Mouse (Mus musculus) adrenal gland, postnatal 4 days (tissue): ENCODE data around the gene Rev3l. TPM values are rescaled to one million over a fixed set of nuclear protein-coding genes. Genes with fewer than 3 reads are reported as not detected.
A peak's percentile ranks its signal among the peaks of the same experiment; 100 is the strongest.
"Not testable (repeated sequence)": the region's sequence is repeated elsewhere in the genome, so short reads cannot be mapped to it uniquely, and the experiment has no call there.

Experiments used
- DNase-seq, 2 experiments: peaks; one replicate each; pipeline ENCODE4 v3.0.0; 2021 to 2022; ENCODE audit warnings: low spot score in 2 of 2, mixed read lengths in 2 of 2
- total RNA-seq, 2 experiments: library from RNA; stranded (reverse); gene quantifications; 2 replicates each; pipeline ENCODE4 v1.2.3; 2021

Gene Rev3l
- total RNA-seq, 2 experiments from 2014 or later = 48.6 to 52.9 TPM

DNA sequence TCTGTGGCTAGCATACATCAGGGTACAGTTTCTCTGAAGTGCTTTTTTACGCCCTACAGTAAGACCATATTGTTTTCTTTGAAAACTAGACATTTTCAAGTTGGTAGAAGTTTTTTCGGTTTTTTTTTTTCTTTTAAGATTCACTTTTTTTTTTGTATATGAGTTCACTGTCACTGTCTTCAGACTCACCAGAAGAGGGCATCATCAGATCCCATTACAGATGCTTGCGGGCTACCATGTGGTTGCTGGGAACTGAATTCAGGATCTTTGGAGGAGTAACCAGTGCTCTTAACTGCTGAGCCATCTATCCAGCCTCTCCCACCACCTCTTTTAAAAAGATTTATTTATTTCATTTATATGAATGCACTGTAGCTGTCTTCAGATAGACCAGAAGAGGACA lies 45.0 kb downstream of the Rev3l start:
- no peak for DNase-seq

DNA sequence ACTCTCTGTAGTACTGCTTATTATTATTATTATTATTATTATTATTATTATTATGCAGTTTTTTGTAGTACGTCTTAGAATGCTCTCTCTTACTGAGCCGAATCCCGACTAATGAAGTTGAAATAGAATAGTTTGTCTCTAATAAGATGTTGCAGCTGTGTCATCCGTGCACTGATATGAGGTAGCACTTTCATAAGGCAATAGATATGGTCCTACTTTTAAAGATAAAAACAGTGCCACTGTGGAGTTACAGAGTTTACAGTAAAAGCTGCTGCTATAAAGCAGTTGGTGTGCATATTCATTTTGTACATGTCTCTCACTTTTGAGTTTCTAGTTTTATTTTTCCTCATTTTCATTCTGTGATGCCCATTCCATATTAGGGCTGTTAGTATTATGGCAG lies 46.4 kb downstream of the Rev3l start:
- DNase-seq = no peak

DNA sequence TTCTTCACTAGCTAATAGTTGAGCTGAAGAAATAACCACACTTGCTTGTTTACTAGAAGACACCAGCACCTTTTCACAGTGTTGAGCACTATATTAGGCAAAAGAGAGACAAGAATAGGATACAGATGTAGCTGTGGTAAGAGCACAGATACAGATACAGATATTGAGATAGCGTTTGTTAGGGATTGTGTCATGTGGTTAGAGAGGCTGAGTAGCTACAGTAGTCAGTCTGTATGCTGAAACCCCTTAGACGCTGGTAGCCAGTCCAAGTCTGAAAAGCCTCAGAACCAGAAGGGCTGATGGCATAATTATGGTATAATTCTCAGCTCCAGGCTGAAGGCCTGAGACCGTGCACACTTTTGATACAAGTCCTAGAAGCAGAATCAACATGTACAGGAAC lies 53.3 kb downstream of the Rev3l start:
- no peak for DNase-seq

DNA sequence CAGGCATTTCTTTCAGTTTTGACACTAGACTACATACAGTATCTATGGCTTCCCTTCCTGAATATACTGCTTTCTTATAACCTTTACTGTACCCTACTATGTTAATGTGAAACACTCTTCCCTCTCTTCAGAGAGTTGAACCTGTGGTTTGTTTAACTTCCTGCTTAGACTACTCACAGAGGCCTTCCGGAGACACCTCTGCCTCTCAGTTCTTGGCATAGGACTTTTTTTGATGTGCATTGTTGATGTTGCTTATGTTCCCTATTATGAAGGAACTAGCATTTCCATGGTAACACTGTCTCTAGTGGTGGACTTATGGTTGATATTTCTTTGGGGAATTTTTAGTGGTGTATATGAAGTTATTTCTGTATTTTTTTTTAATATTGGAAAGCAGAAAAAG lies 61.4 kb downstream of the Rev3l start:
- DNase-seq = no peak

DNA sequence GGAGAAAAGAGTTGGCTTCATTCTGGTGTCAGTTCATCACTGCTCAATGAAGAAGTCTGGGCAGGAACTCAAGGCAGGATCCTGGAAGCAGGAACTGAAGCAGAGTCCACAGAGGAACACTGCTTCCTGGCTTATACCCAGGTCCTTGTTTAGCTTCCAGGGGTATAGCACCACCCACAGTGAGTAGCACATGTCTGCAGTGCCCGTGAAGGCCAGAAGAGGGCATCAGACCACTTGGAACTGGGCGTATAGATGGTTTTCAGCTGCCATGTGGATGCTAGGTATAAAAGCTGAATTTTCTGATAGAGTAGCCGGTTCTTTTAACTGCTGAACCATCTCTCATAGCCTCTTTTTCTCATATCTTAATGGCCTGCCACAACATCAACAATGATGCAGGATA lies 79.6 kb downstream of the Rev3l start:
- no peak for DNase-seq

DNA sequence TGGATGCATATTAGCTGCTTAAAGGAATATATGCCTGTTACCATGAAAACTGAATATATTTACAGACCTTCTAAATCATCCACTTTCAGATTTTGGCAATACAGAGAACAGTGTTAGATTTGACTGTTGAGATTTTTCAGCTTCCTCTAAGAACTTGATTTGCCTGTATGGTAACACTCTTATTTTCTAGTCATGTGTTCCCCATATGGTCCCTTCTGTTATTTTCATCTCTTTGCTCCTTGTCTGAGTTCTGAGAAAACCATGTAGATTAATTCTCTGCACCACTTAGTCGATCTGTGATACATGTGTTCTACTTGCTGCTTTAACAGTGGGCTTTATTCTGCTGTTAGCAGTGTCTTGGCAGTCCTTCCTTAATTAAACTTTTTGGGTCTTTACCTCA lies 110.7 kb downstream of the Rev3l start:
- no peak for DNase-seq

DNA sequence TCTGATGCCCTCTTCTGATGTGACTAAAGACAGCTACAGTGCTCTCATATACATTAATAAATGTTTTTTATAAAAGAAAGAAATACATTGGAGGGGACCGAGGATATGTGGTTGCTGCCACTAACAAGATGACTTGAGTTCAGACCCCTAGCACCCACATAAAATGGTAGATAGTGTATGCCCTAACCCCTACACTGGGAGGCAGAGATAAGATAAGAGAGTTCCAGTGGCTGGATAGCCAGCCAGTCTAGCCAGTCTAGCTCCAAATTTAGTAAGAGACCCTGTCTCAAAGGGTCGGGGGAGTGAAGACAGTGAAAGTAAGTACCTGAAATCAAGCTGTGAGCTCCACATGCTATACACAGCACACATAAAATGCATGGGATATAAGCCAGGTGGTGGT lies 133.6 kb downstream of the Rev3l start:
- DNase-seq = no peak

DNA sequence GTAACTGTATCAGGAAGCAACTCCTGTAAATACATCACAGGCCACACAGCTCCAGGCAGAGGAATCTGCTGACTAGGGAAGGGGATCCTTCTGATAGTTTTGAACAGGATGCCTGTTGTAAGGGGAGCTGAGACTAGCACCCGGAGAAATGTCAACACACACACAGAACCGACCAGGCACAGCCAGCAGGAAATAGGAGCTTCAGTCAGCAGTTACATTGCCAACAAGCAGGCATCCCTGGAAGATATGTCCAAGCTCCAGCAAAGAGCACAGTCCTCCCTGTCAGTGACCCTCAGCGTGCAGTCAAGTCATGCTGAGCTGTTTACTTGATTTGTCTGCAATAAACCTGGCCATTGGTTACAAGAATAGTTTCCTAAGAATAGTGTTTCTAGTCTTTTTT lies 156.7 kb downstream of the Rev3l start:
- no peak for DNase-seq

DNA sequence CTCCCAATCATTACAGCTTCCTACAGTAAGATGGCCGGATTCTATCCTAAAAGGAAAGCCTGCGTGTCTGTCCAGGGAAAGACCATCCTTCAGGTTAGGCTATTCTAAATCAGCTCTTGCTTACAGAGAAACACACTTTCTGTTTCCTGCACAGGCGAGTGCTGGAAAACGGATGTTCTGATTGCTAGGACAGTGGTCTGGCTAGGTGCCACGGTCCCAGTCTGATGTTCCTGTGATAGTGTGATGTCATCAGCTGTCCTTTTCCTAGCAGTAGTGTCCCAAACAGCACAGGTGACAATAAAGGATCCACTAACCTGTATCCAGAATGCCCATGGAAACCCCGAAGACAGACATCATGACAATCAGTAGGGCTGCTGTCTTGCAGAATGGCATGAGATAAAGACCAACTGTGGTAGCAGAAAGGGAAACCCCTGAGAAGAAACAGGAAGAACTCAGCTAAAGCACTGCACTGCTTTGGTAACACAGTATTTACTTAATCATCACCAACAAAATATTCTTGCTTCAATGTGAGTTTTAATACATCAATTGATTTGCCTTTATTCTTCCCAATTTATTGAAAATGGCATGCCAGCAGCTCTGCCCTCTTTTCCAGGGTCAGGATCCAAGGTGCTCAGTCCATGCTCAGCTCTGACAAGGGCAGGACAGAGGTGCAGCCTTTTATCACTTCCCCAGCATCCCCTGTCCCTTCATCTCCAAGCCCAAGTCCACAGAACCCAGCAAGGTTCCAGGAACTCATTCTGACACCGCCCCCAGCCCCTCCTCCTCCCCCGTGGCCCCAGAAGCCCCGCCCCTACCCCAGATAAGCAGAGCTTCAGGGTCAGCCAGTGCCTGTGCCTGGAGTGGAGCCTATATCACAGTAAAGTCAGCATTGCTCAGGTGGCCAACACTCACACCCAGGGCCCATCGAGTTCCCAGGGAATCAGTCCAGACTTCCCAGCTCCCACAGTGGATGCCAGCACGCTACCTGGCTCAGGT lies 162.1 kb downstream of the Rev3l start:
- no peak for DNase-seq

DNA sequence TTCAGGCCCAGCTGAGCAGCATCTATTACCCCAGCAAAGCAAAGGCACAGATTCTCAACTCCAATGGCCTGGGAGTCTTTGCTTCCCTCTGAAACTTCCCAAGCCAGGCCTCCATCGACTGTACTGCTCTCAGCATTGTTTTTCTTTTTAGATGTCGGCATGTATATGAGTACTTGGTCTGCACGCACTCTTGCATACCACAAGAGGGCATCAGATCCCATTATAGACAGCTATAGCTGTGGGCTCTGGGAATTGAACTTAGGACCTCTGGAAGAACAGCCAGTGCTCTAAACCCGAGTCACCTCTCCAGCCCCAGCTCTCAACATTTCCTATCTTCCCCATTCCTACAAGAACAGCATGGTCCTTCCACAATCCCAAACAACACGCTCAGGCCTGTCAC lies 164.6 kb downstream of the Rev3l start:
- DNase-seq = no peak

DNA sequence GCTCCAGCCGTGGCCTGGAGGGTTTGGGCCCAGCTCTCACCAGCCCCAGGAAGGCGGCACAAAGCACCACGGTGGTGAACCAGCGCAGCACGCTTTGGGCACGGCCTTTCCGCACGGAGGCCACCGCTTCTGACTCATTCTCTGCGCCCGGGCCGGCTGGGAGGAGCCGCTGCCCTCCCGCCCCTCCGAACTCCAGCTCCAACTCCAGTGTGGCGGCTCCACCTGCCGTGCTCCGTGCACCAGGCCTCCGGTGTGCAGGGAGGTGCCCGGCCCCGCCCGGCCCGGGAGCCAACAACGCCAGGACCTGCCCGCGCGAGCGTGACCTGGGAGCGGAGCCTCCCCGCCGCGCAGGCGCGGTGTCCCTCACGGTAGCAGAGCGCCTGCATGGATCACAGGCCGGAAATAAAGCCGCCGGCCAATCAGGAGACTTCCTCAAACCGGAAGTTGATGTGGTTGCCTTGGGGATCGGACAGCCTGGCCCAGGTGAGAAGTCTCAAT lies 167.0 kb downstream of the Rev3l start, which contains the start of gene Mfsd4b4:
TSS of gene Mfsd4b4 (minus strand) at position 365 of the 498 bp plus-strand sequence.
- DNase-seq = peak; percentile 49 to 71

DNA sequence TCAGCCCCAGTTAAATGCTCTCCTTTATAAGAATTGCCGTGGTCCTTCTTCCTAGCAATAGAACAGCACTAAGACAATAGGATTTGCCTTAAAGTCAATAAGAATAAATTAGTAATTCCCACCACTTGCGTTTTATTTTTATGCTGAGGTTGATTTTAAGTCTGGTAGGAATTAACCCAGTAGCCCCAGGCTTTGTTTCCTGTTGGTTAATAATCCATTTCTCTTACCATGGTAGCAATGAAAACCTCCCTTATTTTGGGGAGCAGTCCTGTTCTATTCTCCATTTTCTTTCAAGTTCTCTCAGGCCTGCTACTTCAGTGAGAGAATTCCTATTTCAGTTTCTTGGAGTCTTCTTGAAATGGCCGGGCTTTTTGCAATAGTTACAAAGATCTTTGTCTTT lies 172.3 kb downstream of the Rev3l start:
- no peak for DNase-seq

DNA sequence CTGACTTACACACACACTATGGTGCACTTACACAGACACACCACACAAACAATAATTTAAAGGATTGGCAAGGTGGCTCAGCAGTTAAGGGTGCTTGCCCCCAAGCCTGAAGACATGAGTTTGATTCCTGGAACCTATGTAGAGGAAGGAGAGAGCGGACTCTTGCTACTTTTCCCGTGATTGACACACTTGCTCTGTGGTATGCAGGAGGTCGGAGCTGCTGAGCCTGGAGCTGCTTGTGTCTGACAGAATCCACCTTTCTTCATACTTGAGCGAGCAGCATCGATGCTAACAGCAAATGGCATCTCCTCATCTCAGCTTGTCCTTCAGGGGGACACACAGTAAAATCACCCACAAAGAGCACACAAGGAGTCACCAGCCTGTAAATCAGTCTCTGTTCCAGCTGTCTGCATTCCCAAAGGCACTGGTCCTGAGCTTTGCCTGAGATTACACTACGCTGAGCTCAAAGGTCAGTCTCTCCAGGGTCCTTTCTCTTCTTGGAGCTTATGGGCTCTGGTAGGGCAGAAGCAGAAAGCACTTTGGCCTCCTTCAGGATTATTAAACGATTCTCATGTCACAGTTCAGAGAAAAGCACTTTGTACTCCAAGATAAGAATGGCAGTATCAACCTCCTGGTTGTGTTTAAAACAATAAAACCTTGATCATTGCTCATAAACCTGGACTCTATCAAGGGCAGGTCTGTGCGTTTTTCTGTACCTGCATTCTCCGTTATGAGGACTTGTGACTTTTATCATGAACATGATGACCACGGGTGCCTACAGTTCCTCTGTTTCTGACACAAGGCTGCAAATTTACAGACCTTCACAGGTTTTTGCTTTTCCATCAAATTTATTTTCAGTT lies 175.1 kb downstream of the Rev3l start:
- no peak for DNase-seq

DNA sequence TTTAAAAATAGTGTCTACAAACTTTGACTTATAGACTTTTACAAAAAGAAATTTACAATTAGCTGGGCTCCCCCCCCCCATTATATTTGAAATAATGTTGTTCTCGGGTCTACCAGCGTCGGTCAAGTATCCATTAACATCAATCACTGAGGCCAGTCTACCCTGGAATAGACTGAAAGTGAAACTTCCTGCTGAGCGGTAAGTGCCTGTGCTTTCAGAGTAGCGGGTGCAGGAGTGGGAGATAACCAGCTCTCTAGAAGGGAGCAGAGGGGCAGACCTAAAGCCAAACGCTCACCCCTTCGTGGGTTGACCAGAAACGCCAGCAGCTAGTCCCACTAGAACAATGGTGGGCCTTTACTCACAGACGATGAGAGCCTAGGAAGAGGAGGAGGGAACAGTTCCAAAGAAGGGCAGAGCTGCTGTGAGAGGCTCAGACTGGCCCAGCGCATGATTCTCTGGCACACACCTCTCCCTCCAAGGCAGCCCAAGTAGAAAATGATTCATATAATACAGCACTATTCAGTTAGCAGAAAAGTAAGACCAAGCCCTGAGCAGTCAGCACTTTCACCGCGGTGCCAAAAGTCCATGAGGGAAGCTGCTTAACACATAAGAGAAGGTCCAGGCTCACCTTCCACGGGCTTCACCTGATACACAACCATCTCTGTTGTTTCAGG lies 177.0 kb downstream of the Rev3l start:
- DNase-seq = no peak

DNA sequence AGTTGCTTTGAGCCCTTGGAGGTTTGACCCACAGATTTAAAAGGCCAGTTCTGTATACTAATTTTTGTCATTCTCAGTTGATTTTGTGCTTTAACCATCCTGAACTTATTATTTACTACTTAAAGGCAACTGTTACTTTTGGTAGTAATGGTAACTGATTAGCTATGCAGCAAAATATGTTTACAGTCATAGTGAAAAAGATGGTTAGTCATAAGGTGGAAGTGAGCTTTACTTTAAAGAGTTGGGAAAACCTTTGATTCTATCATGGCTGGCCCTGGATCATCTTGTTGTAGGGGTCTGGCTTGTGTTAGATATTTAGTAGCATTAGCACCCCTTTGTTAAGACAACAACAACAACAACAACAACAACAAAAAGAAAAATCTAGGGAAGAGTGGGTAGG lies 180.7 kb downstream of the Rev3l start:
- DNase-seq = no peak

DNA sequence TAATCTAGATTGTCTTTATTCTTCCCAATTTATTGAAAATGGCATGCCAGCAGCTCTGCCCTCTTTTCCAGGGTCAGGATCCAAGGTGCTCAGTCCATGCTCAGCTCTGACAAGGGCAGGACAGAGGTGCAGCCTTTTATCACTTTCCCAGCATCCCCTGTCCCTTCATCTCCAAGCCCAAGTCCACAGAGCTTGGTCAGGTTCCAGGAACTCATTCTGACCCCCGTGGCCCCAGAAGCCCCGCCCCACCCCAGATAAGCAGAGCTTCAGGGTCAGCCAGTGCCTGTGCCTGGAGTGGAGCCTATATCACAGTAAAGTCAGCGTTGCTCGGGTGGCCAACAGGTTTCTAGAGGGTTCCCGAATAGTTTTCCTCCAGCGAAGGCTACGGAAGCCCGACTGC lies 192.6 kb downstream of the Rev3l start:
- DNase-seq = not testable (repeated sequence)

Other genes with a start within 250 kb of the Rev3l start
- 10 to 100 TPM; 24.0 to 24.8 TPM for gene Traf3ip2, start 119.2 kb upstream of the Rev3l start, total RNA-seq
- 10 to 100 TPM; 11.8 to 15.3 TPM for gene Mfsd4b4, start 167.1 kb downstream of the Rev3l start, total RNA-seq
- under 1 TPM; 0.22 to 0.37 TPM for gene Mfsd4b2, start 194.8 kb downstream of the Rev3l start, total RNA-seq
- gene Mfsd4b3, start 228.0 kb downstream of the Rev3l start, total RNA-seq = 1 to 10 TPM; 4.3 to 4.4 TPM